Mouse (Mus musculus) ES-E14 (cell line): ENCODE measurements at regions not wholly inside any gene's neighbourhood (a gene's known extent, or its start where the extent isn't known, plus 50 kb on each side); places are given as distances from the start of the nearest gene placed in this dataset.

Source experiments
- DNase-seq: peaks from one replicate; pipeline ENCODE4 v3.0.0-alpha.2; 2013; ENCODE audit warnings: low read depth, low spot score
- H3K27ac ChIP-seq: 2 replicates; pipeline ENCODE4 v1.5.1; 2012; ENCODE audit warnings: low read depth, mild to moderate bottlenecking, low read length, moderate library complexity, mixed read lengths; ENCODE audit not compliant: poor library complexity, insufficient read depth, severe bottlenecking
- H3K36me3 ChIP-seq: 2 replicates; pipeline ENCODE4 v1.6.1; 2012; ENCODE audit warnings: mild to moderate bottlenecking, low read length, moderate library complexity, mixed read lengths; ENCODE audit not compliant: control insufficient read depth, poor library complexity, insufficient read depth, severe bottlenecking
- H3K4me1 ChIP-seq, 2 experiments: fragments of 150-350 bp in 1 of 2; sonication (generic) in 1 of 2; 2 replicates each; pipeline ENCODE4 v1.6.1; 2012; ENCODE audit warnings: low read length in 2 of 2, mild to moderate bottlenecking in 1 of 2, mixed read lengths in 1 of 2; ENCODE audit not compliant: control insufficient read depth in 2 of 2, insufficient read depth in 2 of 2, poor library complexity in 1 of 2
- H3K4me3 ChIP-seq, 2 experiments: fragments of 150-350 bp in 1 of 2; sonication (generic) in 1 of 2; 2 replicates each; pipeline ENCODE4 v1.5.1; 2012; ENCODE audit warnings: low read length in 2 of 2, low read depth in 1 of 2, mild to moderate bottlenecking in 1 of 2, mixed read lengths in 1 of 2; ENCODE audit not compliant: insufficient read depth in 1 of 2, poor library complexity in 1 of 2, severe bottlenecking in 1 of 2
- H3K9ac ChIP-seq: 2 replicates; pipeline ENCODE4 v1.6.1; 2012; ENCODE audit warnings: low read depth, mild to moderate bottlenecking, low read length, mixed read lengths; ENCODE audit not compliant: poor library complexity, insufficient read depth, severe bottlenecking
- H3K9me3 ChIP-seq: fragments of 150-350 bp; sonication (generic); 2 replicates; pipeline ENCODE4 v1.6.1; 2012; ENCODE audit warnings: low read depth, mild to moderate bottlenecking, low read length; ENCODE audit not compliant: control insufficient read depth, insufficient read depth
- CHD2 ChIP-seq: IDR thresholded peaks from 2 replicates; pipeline ENCODE4 v1.6.1; 2014; ENCODE audit warnings: mild to moderate bottlenecking, low read depth, low read length, inconsistent platforms
- HCFC1 ChIP-seq: IDR thresholded peaks from 2 replicates; pipeline ENCODE4 v1.6.1; 2012; ENCODE audit warnings: low read length, inconsistent platforms, borderline replicate concordance; ENCODE audit not compliant: insufficient read depth
- MAFK ChIP-seq: IDR thresholded peaks from 2 replicates; pipeline ENCODE4 v1.6.1; 2014; ENCODE audit warnings: mild to moderate bottlenecking, low read depth, low read length, inconsistent platforms; ENCODE audit not compliant: insufficient read depth
- ZC3H11A ChIP-seq: IDR thresholded peaks from 2 replicates; pipeline ENCODE4 v1.6.1; 2012; ENCODE audit warnings: low read depth, mild to moderate bottlenecking, inconsistent platforms, low read length, borderline replicate concordance
- ZNF384 ChIP-seq: IDR thresholded peaks from 2 replicates; pipeline ENCODE4 v1.6.1; 2012; ENCODE audit warnings: low read depth, low read length, inconsistent platforms
- in situ Hi-C, 2 experiments: fragments of 600-800 bp; cut with MboI; formaldehyde crosslinking; loops; one replicate each; pipeline ENCODE4 v1.15.1; 2025; ENCODE audit warnings: low sequenced_read_pairs in 2 of 2, inconsistent platforms in 1 of 2; ENCODE audit not compliant: unreplicated experiment in 2 of 2

- no peak overlapping the region for H3K27ac ChIP-seq
- no peaks in the 10 kb centered on the region for H3K9me3 ChIP-seq
- in situ Hi-C loops: loop anchor here (25.0 kb wide), 1 partner anchor 1511 kb away; the partner anchor contains the start of gene Fat4 (in 2 of the 2)
- H3K9ac ChIP-seq: no peak overlapping the region
- no peaks in the 10 kb centered on the region for H3K36me3 ChIP-seq
- no peak for DNase-seq
- TF ChIP-seq MAFK: no peak
- TF ChIP-seq CHD2: no peak
- TF ChIP-seq ZC3H11A: no peak
- H3K4me3 ChIP-seq: no peak overlapping the region
- no peaks in the 10 kb centered on the region for H3K4me1 ChIP-seq
Observed at GRCm38 (mm10) chr3:40398184-40398583, 132.9 kb upstream of the Intu start.

- TF ChIP-seq ZC3H11A: no peak
- TF ChIP-seq MAFK: no peak
- TF ChIP-seq ZNF384: no peak
- TF ChIP-seq CHD2: no peak
- TF ChIP-seq HCFC1: no peak
- Histone ChIP-seq H3K4me3 (no peak overlapping the region), H3K27ac (no peak overlapping the region), H3K9me3 (no peaks in the 10 kb centered on the region), H3K9ac (no peak overlapping the region), H3K36me3 (no peaks in the 10 kb centered on the region), H3K4me1 (no peaks in the 10 kb centered on the region)
- in situ Hi-C loops: no loop called here
- DNase-seq: no peak
Observed at GRCm38 (mm10) chr3:40403402-40403801, 127.7 kb upstream of the Intu start.

GRCm38 (mm10) chr3:40405095-40405948, 125.8 kb upstream of the Intu start:
- no peak for DNase-seq
- in situ Hi-C loops: no loop called here
- H3K27ac ChIP-seq: no peak overlapping the region
- no peak overlapping the region for H3K4me3 ChIP-seq
- H3K9me3 ChIP-seq: no peaks in the 10 kb centered on the region
- no peak overlapping the region for H3K9ac ChIP-seq
- TF ChIP-seq HCFC1: no peak
- no peak for TF ChIP-seq MAFK
- TF ChIP-seq ZNF384: no peak
- TF ChIP-seq CHD2: no peak
- TF ChIP-seq ZC3H11A: no peak
- no peaks in the 10 kb centered on the region for H3K4me1 ChIP-seq
- no peaks in the 10 kb centered on the region for H3K36me3 ChIP-seq

- H3K4me3 ChIP-seq: no peak overlapping the region
- H3K9me3 ChIP-seq: no peaks in the 10 kb centered on the region
- in situ Hi-C loops: no loop called here
Observed at GRCm38 (mm10) chr3:40405949-40406236, 125.2 kb upstream of the Intu start.

More at GRCm38 (mm10) chr3:40405949-40406236, 125.2 kb upstream of the Intu start:
- Histone ChIP-seq H3K36me3 (no peaks in the 10 kb centered on the region), H3K9ac (no peak overlapping the region), H3K4me1 (no peaks in the 10 kb centered on the region), H3K27ac (no peak overlapping the region)
- no peak for DNase-seq
- no peak for TF ChIP-seq ZC3H11A
- TF ChIP-seq HCFC1: no peak
- no peak for TF ChIP-seq CHD2
- no peak for TF ChIP-seq MAFK
- no peak for TF ChIP-seq ZNF384
